Mouse (Mus musculus): ENCODE results near the gene Endov.

Gene Endov

GRCm38 (mm10) chr11:119490861-119491689, at the start of gene Endov:
TSS of gene Endov (plus strand) at chr11:119491347.
- DNase-seq (ENCODE audit: low read depth, low spot score) = peak; percentile 98

GRCm38 (mm10) chr11:119442199-119442598, 48.9 kb upstream of the Endov start:
- no peak for DNase-seq (ENCODE audit: low read depth, low spot score)

DNA sequence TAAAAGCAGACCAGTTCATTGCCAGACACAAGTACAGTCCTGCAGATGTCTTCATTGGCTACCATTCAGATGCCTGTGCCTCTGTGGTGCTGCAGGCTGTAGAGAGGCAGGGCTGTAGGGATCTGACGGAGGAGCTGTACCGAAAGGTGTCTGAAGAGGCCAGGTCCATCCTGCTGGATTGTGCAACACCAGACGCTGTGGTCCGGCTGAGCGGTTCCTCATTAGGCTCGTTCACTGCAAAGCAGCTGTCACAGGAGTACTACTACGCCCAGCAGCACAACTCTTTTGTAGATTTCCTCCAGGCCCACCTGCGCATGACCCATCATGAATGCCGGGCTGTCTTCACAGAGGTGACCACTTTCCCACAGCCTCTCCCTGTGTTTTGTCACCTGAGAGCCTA, 47.7 kb upstream of the Endov start:
- DNase-seq (ENCODE audit: low read depth, low spot score) = no peak

- no peak for DNase-seq (ENCODE audit: low read depth, low spot score)
Observed at GRCm38 (mm10) chr11:119456097-119456496, 35.0 kb upstream of the Endov start.

DNA sequence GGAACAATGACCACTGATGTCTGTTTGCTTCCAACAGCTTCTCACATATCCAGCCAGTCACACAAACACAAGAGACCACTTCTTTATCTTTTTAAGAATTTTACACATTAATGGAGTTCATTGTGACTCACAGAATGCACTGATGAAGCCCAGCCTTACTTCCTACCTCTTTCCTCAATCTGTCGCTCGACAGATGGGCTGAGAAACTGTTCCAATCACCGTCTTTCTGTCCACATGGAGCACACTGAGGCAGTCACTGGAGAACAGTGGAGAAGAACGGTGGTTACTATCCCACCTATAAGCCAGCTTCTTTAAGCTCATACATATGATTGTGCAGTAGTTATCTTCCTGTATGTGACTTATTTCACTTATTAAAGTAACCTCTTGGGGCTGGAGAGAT, 13.3 kb upstream of the Endov start:
- DNase-seq (ENCODE audit: low read depth, low spot score) = no peak

- no peak for DNase-seq (ENCODE audit: low read depth, low spot score)
Observed at GRCm38 (mm10) chr11:119491690-119492087, 542 bp downstream of the Endov start.

DNA sequence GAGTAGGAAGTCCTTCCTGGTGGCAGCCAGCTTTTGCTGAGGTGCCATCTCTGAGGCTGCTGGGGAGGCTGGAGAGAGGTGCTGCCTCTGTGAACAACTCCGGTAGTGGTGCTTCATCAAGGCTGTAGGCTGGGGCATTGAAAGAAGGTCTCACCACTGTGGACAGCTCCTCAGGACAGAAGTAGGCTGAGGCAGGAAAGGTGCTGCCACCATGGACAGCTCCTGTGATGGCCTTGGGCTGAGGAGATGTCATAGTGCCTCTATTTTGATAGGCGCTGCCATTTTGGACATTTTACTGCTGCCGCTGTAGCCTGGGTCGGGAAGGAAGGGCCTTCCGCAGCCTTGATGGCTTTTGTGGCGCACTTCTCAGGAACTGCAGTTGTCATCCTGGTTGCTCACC, 1.7 kb downstream of the Endov start:
- no peak for DNase-seq (ENCODE audit: low read depth, low spot score)

- no peak for DNase-seq (ENCODE audit: low read depth, low spot score)
Observed at GRCm38 (mm10) chr11:119493516-119493915, 2.4 kb downstream of the Endov start.

- DNase-seq (ENCODE audit: low read depth, low spot score) = no peak
Observed at GRCm38 (mm10) chr11:119496147-119496546, 5.0 kb downstream of the Endov start.

DNA sequence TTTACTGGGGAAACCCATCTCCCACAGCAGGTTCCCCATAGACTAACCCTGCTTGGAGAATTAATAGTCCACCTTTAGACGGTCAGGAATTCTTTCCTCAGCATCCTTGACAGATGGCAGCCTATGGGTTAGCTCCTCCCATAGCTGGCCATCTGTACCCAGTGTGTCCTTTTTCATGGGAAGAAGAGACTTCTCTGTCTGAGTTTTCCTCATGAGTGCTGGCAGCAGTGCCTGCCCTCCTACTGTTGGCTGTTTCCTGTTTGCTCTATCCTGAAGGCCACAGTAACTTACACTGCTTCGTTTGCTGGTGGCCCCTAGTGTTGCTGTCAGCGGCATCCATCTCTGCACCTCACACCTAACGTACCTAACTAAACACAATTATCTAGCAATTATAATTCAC, 6.3 kb downstream of the Endov start:
- DNase-seq (ENCODE audit: low read depth, low spot score) = no peak

DNA sequence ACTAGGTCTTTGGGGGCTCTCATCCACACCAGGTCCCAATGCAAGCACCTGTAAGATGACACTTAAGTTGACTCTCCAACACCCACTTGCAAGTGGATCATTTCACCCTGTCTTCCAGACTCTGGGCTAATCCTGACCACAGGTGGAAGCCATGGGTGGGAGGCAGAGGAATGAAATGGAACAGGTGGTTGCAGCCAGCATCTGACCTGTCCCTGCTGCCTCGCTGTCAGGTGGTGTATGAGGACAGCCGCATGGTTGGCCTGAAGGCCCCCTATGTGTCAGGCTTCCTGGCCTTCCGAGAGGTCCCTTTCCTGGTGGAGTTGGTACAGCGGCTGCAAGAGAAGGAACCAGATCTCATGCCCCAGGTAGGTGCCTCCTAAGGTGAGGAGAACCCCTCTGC, 8.2 kb downstream of the Endov start:
- DNase-seq (ENCODE audit: low read depth, low spot score) = no peak

DNA sequence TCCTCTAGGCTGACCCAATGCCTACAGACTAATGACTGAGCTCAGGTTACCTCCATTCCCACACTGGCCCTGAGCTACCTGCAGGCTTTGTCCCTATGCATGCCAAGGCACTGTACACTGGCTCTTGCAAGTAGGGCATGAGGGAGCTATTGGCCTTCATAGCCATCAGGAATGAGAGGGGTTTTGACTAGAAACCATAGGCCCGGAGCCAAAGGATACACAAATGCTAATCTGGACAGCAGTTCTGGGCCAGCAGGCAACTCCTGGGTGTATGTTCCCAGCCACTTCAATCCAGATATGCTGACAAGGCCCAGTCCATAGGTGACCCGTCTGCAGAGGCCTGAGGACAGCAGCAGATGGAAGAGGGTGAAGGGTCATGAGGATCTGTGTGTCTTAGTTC, 8.9 kb downstream of the Endov start:
- DNase-seq (ENCODE audit: low read depth, low spot score) = no peak

GRCm38 (mm10) chr11:119503675-119504074, 12.5 kb downstream of the Endov start:
- peak; percentile 56 for DNase-seq (ENCODE audit: low read depth, low spot score)

DNA sequence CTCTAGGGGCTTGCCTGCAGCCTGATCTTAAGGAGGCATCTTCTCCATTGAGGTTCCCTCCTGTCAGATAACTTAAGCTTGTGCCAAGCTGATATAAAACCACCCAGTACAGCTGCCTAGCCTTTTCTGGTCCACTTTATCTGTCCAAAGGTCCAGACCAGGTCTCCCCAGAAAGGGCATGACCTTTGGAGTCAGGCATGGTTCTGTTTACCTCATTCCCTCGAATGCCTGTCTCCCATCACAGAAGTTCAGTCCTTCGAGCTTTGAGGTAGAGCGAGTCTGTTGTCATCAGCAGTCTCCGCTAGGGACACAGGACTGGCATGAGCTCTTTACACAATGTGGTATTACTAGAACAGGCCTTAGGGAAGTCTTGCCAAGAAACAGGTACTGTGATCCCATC, 15.2 kb downstream of the Endov start:
- DNase-seq (ENCODE audit: low read depth, low spot score) = no peak

- no peak for DNase-seq (ENCODE audit: low read depth, low spot score)
Observed at GRCm38 (mm10) chr11:119507772-119508171, 16.6 kb downstream of the Endov start.

GRCm38 (mm10) chr11:119509165-119509776, 18.1 kb downstream of the Endov start:
- no peak for DNase-seq (ENCODE audit: low read depth, low spot score)

DNA sequence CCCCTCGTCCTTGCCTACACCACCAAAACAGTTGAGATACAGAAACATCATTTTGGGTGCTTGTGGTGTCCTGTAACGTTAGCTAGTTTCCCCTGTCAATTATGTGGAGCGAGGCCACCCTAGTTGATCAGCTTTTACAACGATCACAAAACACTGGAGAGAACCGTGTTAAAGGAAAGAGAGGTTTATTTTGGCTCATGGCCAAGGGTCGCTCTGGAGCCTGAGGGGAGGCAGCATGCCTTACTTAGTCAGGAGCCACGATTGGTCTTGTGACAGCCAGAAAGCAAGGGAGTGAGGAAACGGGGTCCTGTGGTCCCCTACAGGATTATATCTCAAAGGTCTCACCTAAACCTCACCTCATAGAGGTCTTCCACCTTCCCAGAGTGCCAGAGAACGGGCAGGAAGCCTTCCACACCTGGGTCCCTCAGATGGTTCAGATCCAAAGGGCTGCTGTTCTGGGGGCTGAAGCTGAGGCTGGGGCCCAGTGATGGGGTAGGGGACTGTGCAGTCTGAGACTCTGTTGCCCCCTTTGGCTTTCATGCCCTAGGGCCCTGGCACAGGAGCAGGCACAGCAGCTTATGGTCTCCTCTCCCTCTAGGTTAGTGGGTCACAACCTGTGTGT, 22.0 kb downstream of the Endov start:
- DNase-seq (ENCODE audit: low read depth, low spot score) = no peak

DNA sequence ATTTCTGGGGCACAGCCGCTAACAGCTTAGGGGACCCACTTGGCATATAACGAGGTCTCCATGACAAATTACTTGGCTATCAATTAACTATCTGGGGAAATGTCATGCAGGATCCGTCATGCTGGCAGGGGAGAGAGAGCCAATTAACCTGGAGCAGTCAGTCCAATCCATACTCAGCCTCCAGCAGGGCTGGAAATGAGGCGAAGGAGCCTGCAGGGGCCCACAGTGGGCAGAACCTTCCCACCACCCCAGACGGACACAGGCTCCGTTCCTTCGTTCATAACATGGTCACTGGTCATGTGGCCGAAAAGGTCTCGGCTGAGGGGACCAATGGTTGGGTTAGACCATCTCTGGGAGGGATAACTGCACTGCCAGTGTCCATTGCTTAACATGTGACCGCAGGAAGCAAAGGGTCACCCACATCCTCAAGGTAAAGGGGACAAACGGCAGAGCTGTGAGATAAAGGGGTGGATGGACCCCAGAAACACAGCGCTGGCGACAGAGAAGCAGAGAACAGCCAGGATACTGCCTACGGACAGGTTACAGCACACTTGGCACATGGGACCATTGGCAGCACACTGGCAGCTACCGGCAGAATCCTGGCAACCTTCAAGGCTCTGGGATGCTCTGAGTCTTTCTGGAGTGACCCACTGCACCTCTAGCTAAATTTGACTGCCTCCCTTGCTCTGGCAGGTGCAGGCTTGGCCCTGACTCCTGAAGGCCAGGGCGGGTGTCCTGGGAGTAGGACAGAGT, 23.1 kb downstream of the Endov start:
- no peak for DNase-seq (ENCODE audit: low read depth, low spot score)

DNA sequence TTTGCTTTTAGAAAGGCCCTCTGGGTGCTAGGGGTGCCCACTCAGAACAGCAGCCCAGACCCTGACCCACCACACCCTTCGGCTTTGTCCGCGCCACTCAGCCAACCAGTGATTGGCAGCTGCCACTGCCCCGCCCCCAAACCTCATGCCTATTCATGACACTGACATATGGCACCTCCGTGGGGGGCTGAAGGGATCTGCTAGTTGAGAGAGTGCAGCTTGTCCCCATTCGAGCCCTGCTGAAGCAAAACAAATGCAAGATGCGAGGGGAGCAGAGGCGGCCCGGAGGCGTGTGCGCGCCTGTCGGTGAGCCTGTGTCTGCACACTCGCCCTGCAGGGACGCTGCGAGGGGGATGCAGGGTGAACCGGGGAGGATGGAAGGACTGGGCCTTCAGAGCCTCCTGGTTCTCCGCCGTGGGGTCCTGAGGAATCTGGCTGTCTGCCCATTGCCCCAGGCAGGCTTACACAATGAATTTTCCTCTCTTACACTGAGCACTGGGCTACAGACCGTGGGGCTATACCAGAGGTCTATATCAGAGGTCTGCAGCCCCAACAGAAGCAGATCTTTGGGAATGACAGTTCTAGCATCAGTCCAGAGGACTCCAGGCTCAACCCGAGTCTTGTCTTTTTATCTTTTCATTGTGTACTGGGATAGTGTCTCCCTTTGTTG, 24.0 kb downstream of the Endov start:
- no peak for DNase-seq (ENCODE audit: low read depth, low spot score)

GRCm38 (mm10) chr11:119515823-119516676, 24.9 kb downstream of the Endov start:
- no peak for DNase-seq (ENCODE audit: low read depth, low spot score)
